Mouse (Mus musculus) midbrain, embryonic 16.5 days (tissue): ENCODE data around the gene Rnf157. TPM values are rescaled to one million over a fixed set of nuclear protein-coding genes. Genes with fewer than 3 reads are reported as not detected.

ENCODE experiments used
- ATAC-seq: fragments of 200-750 bp; cut with Nextera tagmentation; 2 replicates; pipeline ENCODE4 v1.8.0; 2017; ENCODE audit warnings: moderate TSS enrichment
- H3K27ac ChIP-seq: fragments of 300-500 bp; sonication (generic); 2 replicates; pipeline ENCODE4 v1.5.1; 2014; ENCODE audit warnings: mild to moderate bottlenecking, low read length, mixed read lengths
- H3K27me3 ChIP-seq: fragments of 300-500 bp; sonication (generic); 2 replicates; pipeline ENCODE4 v1.6.1; 2014; ENCODE audit warnings: low read depth, low read length, mixed read lengths; ENCODE audit not compliant: control insufficient read depth, insufficient read depth
- H3K36me3 ChIP-seq: fragments of 300-500 bp; sonication (generic); 2 replicates; pipeline ENCODE4 v1.6.1; 2014; ENCODE audit warnings: mild to moderate bottlenecking, low read length, moderate library complexity, mixed read lengths; ENCODE audit not compliant: control insufficient read depth, insufficient read depth
- H3K4me1 ChIP-seq: fragments of 300-500 bp; sonication (generic); 2 replicates; pipeline ENCODE4 v1.6.1; 2014; ENCODE audit warnings: mild to moderate bottlenecking, low read length, mixed read lengths; ENCODE audit not compliant: control insufficient read depth, insufficient read depth
- H3K4me2 ChIP-seq: fragments of 300-500 bp; sonication (generic); 2 replicates; pipeline ENCODE4 v1.6.1; 2014; ENCODE audit warnings: mild to moderate bottlenecking, low read length, mixed read lengths
- H3K4me3 ChIP-seq: fragments of 300-500 bp; sonication (generic); 2 replicates; pipeline ENCODE4 v1.5.1; 2014; ENCODE audit warnings: low read depth, mild to moderate bottlenecking, low read length, moderate library complexity, mixed read lengths
- H3K9ac ChIP-seq: fragments of 300-500 bp; sonication (generic); 2 replicates; pipeline ENCODE4 v1.6.1; 2014; ENCODE audit warnings: low read depth, low read length, mixed read lengths
- H3K9me3 ChIP-seq: fragments of 300-500 bp; sonication (generic); replicated peaks from 2 replicates; pipeline ENCODE4 v1.6.1; 2014; ENCODE audit warnings: mild to moderate bottlenecking, low read length, mixed read lengths; ENCODE audit not compliant: control insufficient read depth, poor library complexity, severe bottlenecking
- WGBS: fragments of 180-500 bp; shearing (Covaris S2); extraction: QIAGEN DNeasy Blood & Tissue Kit; methylation state at CpG from one replicate; pipeline ENCODE4 v1.1.7; 2014; 5-methylcytosine and 5-hydroxymethylcytosine counted together
- polyA plus RNA-seq: library from polyadenylated mRNA; unstranded; fragments of >200 nt; fragmentation: Nextera tagmentation; extraction: Ambion mirVana; gene quantifications from 2 replicates; pipeline ENCODE4 v1.2.1, GENCODE M21; 2015

The Rnf157 gene
- polyA plus RNA-seq, 1 experiment from 2014 or later = 32.3 TPM

DNA sequence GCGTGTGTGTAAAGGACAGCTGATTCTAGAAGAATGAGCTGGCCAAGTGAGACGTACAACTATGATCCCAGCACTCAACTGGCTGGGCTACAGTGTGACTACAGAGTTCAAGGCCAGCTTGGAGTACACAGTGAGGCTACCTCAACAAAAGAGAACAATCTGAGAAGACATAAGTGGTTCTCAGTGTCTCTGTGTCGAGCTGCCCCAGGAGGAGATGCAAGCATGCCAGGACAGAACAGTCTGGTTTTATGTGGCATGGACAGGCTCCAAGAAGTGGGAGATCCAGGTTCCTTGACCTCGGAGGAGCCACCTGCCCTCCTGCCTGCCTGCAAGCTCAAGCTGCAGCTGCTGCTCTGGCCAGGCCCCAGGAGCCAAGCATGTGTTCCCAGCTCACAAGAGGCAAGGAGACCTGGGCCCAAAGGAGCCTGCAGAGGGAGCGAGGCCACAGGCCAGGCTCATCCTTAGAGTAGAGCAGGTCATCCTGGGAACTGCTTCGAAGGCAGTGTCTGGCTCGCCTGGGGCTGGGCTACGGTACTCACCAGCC lies 116.6 kb downstream of the Rnf157 start:
- Histone ChIP-seq H3K36me3 (peaks cover 55% of the 10 kb centered on the region), H3K27ac (no peak overlapping the region), H3K4me2 (no peak overlapping the region), H3K27me3 (no peaks in the 10 kb centered on the region), H3K9ac (no peak overlapping the region), H3K9me3 (no peaks in the 10 kb centered on the region), H3K4me3 (no peak overlapping the region), H3K4me1 (no peaks in the 10 kb centered on the region)
- ATAC-seq = no peak
- 90% methylated on average over 8 of the region's 8 CpGs for WGBS

DNA sequence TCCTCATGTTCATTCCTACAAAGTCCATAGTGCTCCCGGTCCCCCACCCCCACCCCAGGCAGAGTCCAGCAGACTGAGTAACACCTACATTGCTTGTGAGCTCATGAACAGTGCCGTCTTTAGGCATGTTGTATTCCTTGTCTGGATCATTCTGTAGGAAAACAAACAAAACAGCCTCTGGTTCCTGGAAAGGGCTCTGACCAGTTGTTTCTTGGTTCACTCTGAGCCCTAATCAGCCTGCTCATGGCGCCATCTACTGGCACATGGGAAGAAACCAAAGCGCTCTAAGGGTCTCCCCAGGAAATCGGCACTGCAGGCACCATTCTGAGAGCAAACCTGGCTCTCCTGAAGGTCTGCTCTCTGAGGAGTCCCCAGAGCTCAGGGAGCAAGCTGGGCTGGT lies 118.5 kb downstream of the Rnf157 start:
- peaks cover 55% of the 10 kb centered on the region for H3K36me3 ChIP-seq
- H3K4me2 ChIP-seq = no peak overlapping the region
- ATAC-seq = no peak
- no peaks in the 10 kb centered on the region for H3K27me3 ChIP-seq
- H3K4me1 ChIP-seq = no peaks in the 10 kb centered on the region
- no peak overlapping the region for H3K9ac ChIP-seq
- H3K4me3 ChIP-seq = no peak overlapping the region
- no peak overlapping the region for H3K27ac ChIP-seq
- 29% methylated on average over 5 of the region's 5 CpGs for WGBS
- no peaks in the 10 kb centered on the region for H3K9me3 ChIP-seq

DNA sequence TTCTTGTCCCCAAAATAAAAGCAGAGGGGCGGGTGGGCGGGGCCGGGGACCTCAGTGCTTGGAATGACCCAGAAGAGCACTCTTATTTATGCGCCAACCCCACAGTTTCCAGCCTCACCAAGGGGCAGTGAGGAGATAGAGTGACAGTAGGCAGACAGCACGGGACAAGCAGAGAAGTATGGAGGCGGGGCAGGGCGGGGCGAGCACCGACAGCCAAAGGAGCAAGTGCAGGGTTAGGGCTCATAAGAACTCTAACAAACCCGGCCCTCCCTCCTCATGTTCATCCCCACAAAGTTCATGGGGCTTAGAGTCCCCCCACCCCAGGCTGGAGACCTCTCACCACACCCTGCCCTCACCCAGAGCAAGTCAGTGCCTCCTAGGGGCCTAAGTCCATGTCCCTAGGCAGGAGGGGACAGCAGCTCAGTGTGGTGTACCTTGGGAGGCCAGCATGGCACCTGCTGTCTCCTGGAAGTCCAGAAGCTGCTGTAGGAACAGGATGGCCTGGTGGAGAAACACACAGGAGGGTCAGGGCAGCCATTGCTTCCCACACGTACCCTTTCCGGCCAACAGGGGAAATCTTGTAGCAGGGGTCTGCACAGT lies 119.2 kb downstream of the Rnf157 start:
- 86% methylated on average over 12 of the region's 12 CpGs for WGBS
- Histone ChIP-seq H3K9ac (no peak overlapping the region), H3K36me3 (peaks cover 57% of the 10 kb centered on the region)

DNA sequence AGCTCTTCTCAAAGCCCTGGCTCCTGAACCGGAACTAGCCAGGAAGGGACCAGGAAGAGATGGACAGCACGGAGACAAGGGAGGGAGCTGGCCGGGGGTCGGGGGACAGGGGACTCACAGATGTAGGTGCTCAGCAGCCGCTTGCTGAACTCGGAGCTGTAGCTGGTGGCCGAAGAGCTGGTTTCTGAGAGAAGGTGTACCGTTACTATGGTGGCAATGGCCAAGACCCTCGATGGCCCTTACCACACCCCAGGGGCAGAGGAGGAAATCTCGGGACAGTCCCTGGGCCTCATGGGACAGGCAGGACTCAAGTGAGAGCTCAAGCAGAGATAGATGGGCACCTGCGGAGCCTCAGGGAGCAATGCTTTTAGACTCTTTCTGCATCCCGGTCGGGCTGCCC lies 120.4 kb downstream of the Rnf157 start:
- Histone ChIP-seq H3K4me2 (no peak overlapping the region), H3K4me1 (no peaks in the 10 kb centered on the region)

More for the DNA sequence above, 119.2 kb downstream of the Rnf157 start:
- Histone ChIP-seq H3K4me3 (no peak overlapping the region), H3K27ac (no peak overlapping the region), H3K9me3 (no peaks in the 10 kb centered on the region), H3K4me1 (no peaks in the 10 kb centered on the region), H3K27me3 (no peaks in the 10 kb centered on the region), H3K4me2 (no peak overlapping the region)
- no peak for ATAC-seq

DNA sequence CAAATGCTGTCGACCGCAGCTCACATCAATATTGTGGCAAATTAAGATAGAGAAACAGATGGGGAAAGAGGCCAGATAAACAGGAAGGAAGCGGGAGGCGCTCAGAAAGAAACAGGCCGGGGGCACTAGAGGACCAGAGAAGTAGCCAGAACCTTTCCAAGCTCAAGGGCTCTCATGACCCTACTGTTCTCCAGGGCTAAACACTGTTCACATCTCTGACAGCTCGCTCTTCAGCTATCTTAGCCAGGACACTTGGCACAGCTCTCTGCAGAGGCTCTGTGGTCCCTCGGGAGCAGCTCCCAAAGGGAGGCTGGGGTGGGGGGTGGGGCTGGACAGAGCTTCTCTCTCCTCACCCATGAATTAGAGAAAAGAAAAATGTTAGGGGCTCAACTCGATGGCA lies 122.3 kb downstream of the Rnf157 start:
- 91% methylated on average over 8 of the region's 8 CpGs for WGBS

More for the DNA sequence above, 120.4 kb downstream of the Rnf157 start:
- ATAC-seq = no peak
- H3K36me3 ChIP-seq = peaks cover 54% of the 10 kb centered on the region
- 93% methylated on average over 13 of the region's 13 CpGs for WGBS
- H3K27me3 ChIP-seq = no peaks in the 10 kb centered on the region
- no peaks in the 10 kb centered on the region for H3K9me3 ChIP-seq
- no peak overlapping the region for H3K27ac ChIP-seq
- no peak overlapping the region for H3K9ac ChIP-seq
- H3K4me3 ChIP-seq = no peak overlapping the region

DNA sequence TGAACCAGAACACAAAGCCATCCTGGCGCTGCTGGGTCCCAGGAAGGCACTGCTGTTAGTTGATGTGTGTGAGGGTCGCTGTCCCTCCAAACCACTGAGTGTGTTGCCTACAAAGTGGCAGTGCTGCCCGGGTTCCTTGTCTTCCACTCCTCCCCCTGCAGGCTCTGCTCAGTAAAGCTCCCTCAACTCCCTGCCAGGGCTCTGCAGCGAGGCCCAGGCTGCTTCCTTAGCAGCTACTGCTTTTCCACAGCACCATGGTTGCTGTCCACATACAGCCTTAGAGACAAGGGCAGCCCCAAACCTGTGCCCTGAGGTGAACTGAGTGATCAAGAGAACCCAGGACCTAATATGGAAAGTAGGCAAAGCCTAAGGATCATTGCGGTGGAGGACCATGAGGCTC lies 125.5 kb downstream of the Rnf157 start:
- no peak for ATAC-seq
- Histone ChIP-seq H3K4me3 (no peak overlapping the region), H3K27me3 (peaks cover 31% of the 10 kb centered on the region), H3K36me3 (peaks cover 28% of the 10 kb centered on the region), H3K4me2 (no peak overlapping the region), H3K27ac (no peak overlapping the region), H3K9ac (no peak overlapping the region), H3K9me3 (no peaks in the 10 kb centered on the region), H3K4me1 (peaks cover 8% of the 10 kb centered on the region)
- 77% methylated on average over 5 of the region's 5 CpGs for WGBS

More for the DNA sequence above, 122.3 kb downstream of the Rnf157 start:
- H3K9ac ChIP-seq = no peak overlapping the region
- no peaks in the 10 kb centered on the region for H3K9me3 ChIP-seq
- H3K4me2 ChIP-seq = no peak overlapping the region
- H3K4me1 ChIP-seq = no peaks in the 10 kb centered on the region
- H3K27ac ChIP-seq = no peak overlapping the region
- no peak for ATAC-seq
- no peak overlapping the region for H3K4me3 ChIP-seq
- H3K36me3 ChIP-seq = peaks cover 42% of the 10 kb centered on the region
- H3K27me3 ChIP-seq = peaks cover under 1% of the 10 kb centered on the region; the same call in 1 of the 2 replicates

Other genes with a start within 250 kb of the Rnf157 start
- gene Fbf1, start 244.9 kb downstream of the Rnf157 start, polyA plus RNA-seq = 69.4 and 77.1 TPM in 2 replicates
- gene Ten1, start 214.2 kb downstream of the Rnf157 start, polyA plus RNA-seq = 82.0 and 82.5 TPM in 2 replicates
- 64.0 and 71.5 TPM in 2 replicates for gene Acox1, start 214.0 kb downstream of the Rnf157 start, polyA plus RNA-seq
- 0.88 and 1.3 TPM in 2 replicates for gene Evpl, start 175.0 kb downstream of the Rnf157 start, polyA plus RNA-seq
- gene Srp68, start 138.8 kb downstream of the Rnf157 start, polyA plus RNA-seq = 58.2 and 59.2 TPM in 2 replicates
- gene Galr2, start 132.1 kb downstream of the Rnf157 start, polyA plus RNA-seq = 0.46 and 0.62 TPM in 2 replicates
- gene Exoc7, start 105.8 kb downstream of the Rnf157 start, polyA plus RNA-seq = 122 and 127 TPM in 2 replicates
- gene Foxj1, start 77.6 kb downstream of the Rnf157 start, polyA plus RNA-seq = 12.1 and 13.6 TPM in 2 replicates
- gene Ubald2, start 21.1 kb upstream of the Rnf157 start, polyA plus RNA-seq = 36.2 and 36.3 TPM in 2 replicates
- 0.08 TPM in 1 of 2 replicates, not detected in the other for gene Qrich2, start 53.2 kb upstream of the Rnf157 start, polyA plus RNA-seq
- gene Prpsap1, start 81.2 kb upstream of the Rnf157 start, polyA plus RNA-seq = 177 and 198 TPM in 2 replicates
- 4.4 and 5.5 TPM in 2 replicates for gene Sphk1, start 117.9 kb upstream of the Rnf157 start, polyA plus RNA-seq
- 15.5 and 17.0 TPM in 2 replicates for gene Ube2o, start 168.4 kb upstream of the Rnf157 start, polyA plus RNA-seq
- gene Aanat, start 173.4 kb upstream of the Rnf157 start, polyA plus RNA-seq = 0.20 and 0.36 TPM in 2 replicates
- 0.93 and 1.2 TPM in 2 replicates for gene Rhbdf2, start 214.0 kb upstream of the Rnf157 start, polyA plus RNA-seq
- gene Prcd, start 240.5 kb upstream of the Rnf157 start, polyA plus RNA-seq = 3.7 and 4.4 TPM in 2 replicates
- 26.4 and 29.3 TPM in 2 replicates for gene Cygb, start 241.3 kb upstream of the Rnf157 start, polyA plus RNA-seq